Mouse (Mus musculus) midbrain, embryonic 12.5 days (tissue): ENCODE data around the gene Olfr623. TPM values are rescaled to one million over a fixed set of nuclear protein-coding genes. Genes with fewer than 3 reads are reported as not detected.

Experiments used
- ATAC-seq: fragments of 200-750 bp; cut with Nextera tagmentation; 2 replicates; pipeline ENCODE4 v1.8.0; 2017; ENCODE audit warnings: low read depth, moderate TSS enrichment, moderate library complexity; ENCODE audit not compliant: low FRiP score
- H3K27ac ChIP-seq: fragments of 300-500 bp; sonication (generic); replicated peaks from 2 replicates; pipeline ENCODE4 v1.5.1; 2016; ENCODE audit warnings: mild to moderate bottlenecking
- H3K27me3 ChIP-seq: fragments of 300-500 bp; sonication (generic); 2 replicates; pipeline ENCODE4 v1.6.1; 2016; ENCODE audit warnings: mild to moderate bottlenecking
- H3K36me3 ChIP-seq: fragments of 300-500 bp; sonication (generic); 2 replicates; pipeline ENCODE4 v1.6.1; 2016
- H3K4me1 ChIP-seq: fragments of 300-500 bp; sonication (generic); 2 replicates; pipeline ENCODE4 v1.6.1; 2016
- H3K4me2 ChIP-seq: fragments of 300-500 bp; sonication (generic); replicated peaks from 2 replicates; pipeline ENCODE4 v1.6.1; 2016; ENCODE audit warnings: mild to moderate bottlenecking, moderate library complexity
- H3K4me3 ChIP-seq: fragments of 300-500 bp; sonication (generic); 2 replicates; pipeline ENCODE4 v1.5.1; 2016; ENCODE audit warnings: mild to moderate bottlenecking
- H3K9ac ChIP-seq: fragments of 300-500 bp; sonication (generic); replicated peaks from 2 replicates; pipeline ENCODE4 v1.6.1; 2016; ENCODE audit warnings: mild to moderate bottlenecking, moderate library complexity
- H3K9me3 ChIP-seq: fragments of 300-500 bp; sonication (generic); 2 replicates; pipeline ENCODE4 v1.6.1; 2016; ENCODE audit warnings: mild to moderate bottlenecking
- WGBS: fragments of 180-500 bp; shearing (Covaris S2); methylation state at CpG from one replicate; pipeline ENCODE4 v1.1.7; 2016; 5-methylcytosine and 5-hydroxymethylcytosine counted together
- polyA plus RNA-seq: library from polyadenylated mRNA; unstranded; fragments of >200 nt; fragmentation: Nextera tagmentation; extraction: Ambion mirVana; gene quantifications from 2 replicates; pipeline ENCODE4 v1.2.1, GENCODE M21; 2016

The Olfr623 gene
- not detected in 2 replicates for polyA plus RNA-seq

GRCm38 (mm10) chr7:103663598-103663997 is at the start of gene Olfr623:
Gene Olfr623 (minus strand): TSS chr7:103663698.
- Histone ChIP-seq H3K4me3 (no peak within 1 kb of the TSS), H3K27ac (no peak within 1 kb of the TSS), H3K4me1 (no peaks in the 10 kb centered on the region), H3K9me3 (no peaks in the 10 kb centered on the region), H3K4me2 (no peak within 1 kb of the TSS), H3K9ac (no peak within 1 kb of the TSS), H3K27me3 (no peaks in the 10 kb centered on the region), H3K36me3 (no peaks in the 10 kb centered on the region)
- ATAC-seq: no peak

- 29% methylated on average over 2 of the region's 2 CpGs for WGBS
- no peaks in the 10 kb centered on the region for H3K36me3 ChIP-seq
Measured at GRCm38 (mm10) chr7:103712024-103712423, 48.5 kb upstream of the Olfr623 start.

DNA sequence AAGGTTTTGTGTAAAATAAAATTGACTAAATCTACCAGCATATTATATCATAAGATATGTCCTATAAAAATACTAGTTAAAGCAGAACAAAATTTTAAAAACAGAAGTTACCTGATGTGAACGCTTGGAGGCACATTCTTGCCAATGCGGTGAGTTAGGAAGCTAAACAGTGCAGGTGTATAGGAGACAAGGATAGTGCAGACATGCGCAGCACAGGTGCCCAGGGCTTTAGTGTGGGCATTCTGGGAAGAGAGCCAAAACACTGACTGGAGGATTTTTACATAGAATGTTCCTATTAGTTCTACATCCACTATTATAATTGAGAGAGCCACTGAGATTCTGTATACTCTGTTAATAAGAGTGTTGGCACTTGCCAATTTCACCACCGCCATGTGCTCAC is 36.0 kb upstream of the Olfr623 start:
- Histone ChIP-seq H3K4me1 (no peaks in the 10 kb centered on the region), H3K9me3 (no peaks in the 10 kb centered on the region), H3K36me3 (no peaks in the 10 kb centered on the region), H3K4me2 (no peak overlapping the region), H3K27me3 (no peaks in the 10 kb centered on the region), H3K9ac (no peak overlapping the region), H3K27ac (no peak overlapping the region), H3K4me3 (no peak overlapping the region)
- 90% methylated on average over 4 of the region's 4 CpGs for WGBS
- ATAC-seq: no peak

More at GRCm38 (mm10) chr7:103712024-103712423, 48.5 kb upstream of the Olfr623 start:
- Histone ChIP-seq H3K4me3 (no peak overlapping the region), H3K27ac (no peak overlapping the region), H3K9me3 (no peaks in the 10 kb centered on the region), H3K9ac (no peak overlapping the region), H3K4me2 (no peak overlapping the region), H3K27me3 (no peaks in the 10 kb centered on the region), H3K4me1 (no peaks in the 10 kb centered on the region)
- ATAC-seq: no peak

DNA sequence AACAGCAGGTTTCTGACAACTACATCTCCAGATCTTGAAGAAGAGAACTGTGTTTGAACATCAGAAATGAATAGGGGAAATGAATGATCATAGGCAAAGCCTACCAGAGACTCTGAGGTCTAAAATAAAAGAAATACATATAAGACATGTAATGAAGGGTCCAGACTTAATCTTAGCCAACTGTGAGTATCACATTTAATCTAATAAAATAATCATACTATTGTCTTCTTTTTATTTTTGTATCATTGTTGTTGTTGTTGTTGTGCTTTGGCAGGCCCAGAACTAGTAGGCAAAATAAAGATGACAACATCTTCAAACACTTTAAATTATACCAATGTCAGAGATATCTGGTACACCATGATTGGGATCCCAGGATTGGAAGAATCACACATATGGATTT is 18.9 kb upstream of the Olfr623 start, which contains the start of gene Olfr625-ps1:
Gene Olfr625-ps1, plus strand, starts transcription at position 301 of the 400 bp plus-strand sequence.
- Histone ChIP-seq H3K4me3 (no peak within 1 kb of the TSS), H3K9me3 (no peaks in the 10 kb centered on the region), H3K4me1 (no peaks in the 10 kb centered on the region), H3K4me2 (no peak within 1 kb of the TSS), H3K36me3 (no peaks in the 10 kb centered on the region), H3K9ac (no peak within 1 kb of the TSS), H3K27me3 (no peaks in the 10 kb centered on the region), H3K27ac (no peak within 1 kb of the TSS)
- ATAC-seq: no peak

- no peaks in the 10 kb centered on the region for H3K27me3 ChIP-seq
- H3K9me3 ChIP-seq: no peaks in the 10 kb centered on the region
- no peak for ATAC-seq
- no peak within 1 kb of the TSS for H3K9ac ChIP-seq
- no peak within 1 kb of the TSS for H3K4me2 ChIP-seq
- H3K4me1 ChIP-seq: no peaks in the 10 kb centered on the region
- no peak within 1 kb of the TSS for H3K27ac ChIP-seq
- no peaks in the 10 kb centered on the region for H3K36me3 ChIP-seq
- 95% methylated on average over 2 of the region's 2 CpGs for WGBS
- H3K4me3 ChIP-seq: no peak within 1 kb of the TSS
Measured at GRCm38 (mm10) chr7:103671091-103671490, 7.6 kb upstream of the Olfr623 start, which contains the start of gene Olfr624. Gene Olfr624 (minus strand): TSS chr7:103671191.

- WGBS: 90% methylated on average over 4 of the region's 4 CpGs
- H3K4me3 ChIP-seq: no peak overlapping the region
- no peaks in the 10 kb centered on the region for H3K9me3 ChIP-seq
- H3K4me2 ChIP-seq: no peak overlapping the region
- no peak overlapping the region for H3K9ac ChIP-seq
- no peaks in the 10 kb centered on the region for H3K27me3 ChIP-seq
- no peak overlapping the region for H3K27ac ChIP-seq
- H3K4me1 ChIP-seq: no peaks in the 10 kb centered on the region
- ATAC-seq: no peak
- no peaks in the 10 kb centered on the region for H3K36me3 ChIP-seq
Measured at GRCm38 (mm10) chr7:103644070-103644469, 19.4 kb downstream of the Olfr623 start.

GRCm38 (mm10) chr7:103642602-103643001 is 20.9 kb downstream of the Olfr623 start, which contains the start of gene Olfr622:
Gene Olfr622 (minus strand): TSS chr7:103642702.
- H3K9me3 ChIP-seq: no peaks in the 10 kb centered on the region
- 83% methylated on average over 1 of the region's 1 CpGs for WGBS
- no peaks in the 10 kb centered on the region for H3K27me3 ChIP-seq
- H3K4me1 ChIP-seq: no peaks in the 10 kb centered on the region
- no peak within 1 kb of the TSS for H3K27ac ChIP-seq
- no peak for ATAC-seq
- H3K9ac ChIP-seq: no peak within 1 kb of the TSS
- no peak within 1 kb of the TSS for H3K4me2 ChIP-seq
- H3K4me3 ChIP-seq: no peak within 1 kb of the TSS
- no peaks in the 10 kb centered on the region for H3K36me3 ChIP-seq

- Histone ChIP-seq H3K9ac (no peak overlapping the region), H3K4me1 (no peaks in the 10 kb centered on the region), H3K4me2 (no peak overlapping the region), H3K4me3 (no peak overlapping the region), H3K9me3 (no peaks in the 10 kb centered on the region), H3K36me3 (no peaks in the 10 kb centered on the region), H3K27me3 (no peaks in the 10 kb centered on the region), H3K27ac (no peak overlapping the region)
- no peak for ATAC-seq
Measured at GRCm38 (mm10) chr7:103636795-103637194, 26.7 kb downstream of the Olfr623 start.

DNA sequence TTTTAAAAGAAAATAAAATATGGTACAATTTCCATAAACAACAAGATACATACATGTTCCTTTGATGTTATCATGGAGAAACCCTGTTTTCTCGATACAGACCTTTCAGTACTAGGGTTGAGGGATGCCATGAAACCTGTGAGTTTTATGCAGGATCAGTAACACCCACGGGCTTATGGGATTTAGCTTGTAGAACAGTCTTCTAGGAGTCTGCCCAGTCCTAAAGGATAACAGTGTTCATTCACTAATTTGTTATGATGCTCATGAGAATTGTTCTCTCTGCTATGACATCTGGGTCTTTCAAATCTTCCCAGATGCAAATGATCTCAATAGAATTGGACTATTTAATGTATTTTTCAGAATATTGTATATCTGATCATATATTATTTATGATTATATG is 51.1 kb downstream of the Olfr623 start, which contains the start of gene Olfr620:
Gene Olfr620, minus strand, starts transcription at position 101 of the 400 bp plus-strand sequence.
- no peaks in the 10 kb centered on the region for H3K9me3 ChIP-seq
- no peak within 1 kb of the TSS for H3K27ac ChIP-seq
- H3K27me3 ChIP-seq: no peaks in the 10 kb centered on the region
- H3K4me3 ChIP-seq: no peak within 1 kb of the TSS
- no peaks in the 10 kb centered on the region for H3K4me1 ChIP-seq
- 72% methylated on average over 2 of the region's 2 CpGs for WGBS
- ATAC-seq: no peak
- no peak within 1 kb of the TSS for H3K4me2 ChIP-seq
- no peaks in the 10 kb centered on the region for H3K36me3 ChIP-seq
- H3K9ac ChIP-seq: no peak within 1 kb of the TSS

Other genes starting within 250 kb of the Olfr623 start
- gene Usp17lc, start 248.6 kb downstream of the Olfr623 start, polyA plus RNA-seq: not detected in 2 replicates
- gene Olfr605, start 218.3 kb downstream of the Olfr623 start, polyA plus RNA-seq: not detected in 2 replicates
- gene Olfr606, start 214.7 kb downstream of the Olfr623 start, polyA plus RNA-seq: not detected in 2 replicates
- not detected in 2 replicates for gene Olfr607, start 199.5 kb downstream of the Olfr623 start, polyA plus RNA-seq
- gene Olfr608, start 193.8 kb downstream of the Olfr623 start, polyA plus RNA-seq: not detected in 2 replicates
- gene Olfr609, start 165.6 kb downstream of the Olfr623 start, polyA plus RNA-seq: not detected in 2 replicates
- gene Olfr610, start 151.6 kb downstream of the Olfr623 start, polyA plus RNA-seq: not detected in 2 replicates
- not detected in 2 replicates for gene Olfr611, start 142.9 kb downstream of the Olfr623 start, polyA plus RNA-seq
- gene Olfr612, start 121.0 kb downstream of the Olfr623 start, polyA plus RNA-seq: not detected in 2 replicates
- not detected in 2 replicates for gene Olfr613, start 115.6 kb downstream of the Olfr623 start, polyA plus RNA-seq
- not detected in 2 replicates for gene Olfr615, start 107.6 kb downstream of the Olfr623 start, polyA plus RNA-seq
- not detected in 2 replicates for gene Olfr616, start 94.6 kb downstream of the Olfr623 start, polyA plus RNA-seq
- not detected in 2 replicates for gene Olfr617, start 90.6 kb downstream of the Olfr623 start, polyA plus RNA-seq
- gene Olfr618, start 73.6 kb downstream of the Olfr623 start, polyA plus RNA-seq: not detected in 2 replicates
- not detected in 2 replicates for gene Olfr619, start 63.1 kb downstream of the Olfr623 start, polyA plus RNA-seq
- not detected in 2 replicates for gene Olfr620, start 51.2 kb downstream of the Olfr623 start, polyA plus RNA-seq
- gene Olfr622, start 21.0 kb downstream of the Olfr623 start, polyA plus RNA-seq: not detected in 2 replicates
- gene Olfr624, start 7.5 kb upstream of the Olfr623 start, polyA plus RNA-seq: not detected in 2 replicates
- not detected in 2 replicates for gene Olfr625-ps1, start 19.0 kb upstream of the Olfr623 start, polyA plus RNA-seq
- gene Olfr243, start 51.0 kb upstream of the Olfr623 start, polyA plus RNA-seq: not detected in 2 replicates
- gene Olfr628, start 66.7 kb upstream of the Olfr623 start, polyA plus RNA-seq: not detected in 2 replicates
- gene Olfr629, start 81.2 kb upstream of the Olfr623 start, polyA plus RNA-seq: not detected in 2 replicates
- not detected in 2 replicates for gene Olfr630, start 93.6 kb upstream of the Olfr623 start, polyA plus RNA-seq
- not detected in 2 replicates for gene Olfr69, start 107.9 kb upstream of the Olfr623 start, polyA plus RNA-seq
- not detected in 2 replicates for gene Olfr68, start 116.0 kb upstream of the Olfr623 start, polyA plus RNA-seq
- not detected in 2 replicates for gene Olfr67, start 128.1 kb upstream of the Olfr623 start, polyA plus RNA-seq
- 769 and 928 TPM in 2 replicates for gene Hbb-bt, start 150.3 kb upstream of the Olfr623 start, polyA plus RNA-seq
- 643 and 809 TPM in 2 replicates for gene Hbb-bs, start 164.4 kb upstream of the Olfr623 start, polyA plus RNA-seq
- gene Hbb-bh2, start 176.8 kb upstream of the Olfr623 start, polyA plus RNA-seq: not detected in 2 replicates
- gene Hbb-bh1, start 179.5 kb upstream of the Olfr623 start, polyA plus RNA-seq: 623 and 675 TPM in 2 replicates
- 8,301 and 9,167 TPM in 2 replicates for gene Hbb-y, start 189.5 kb upstream of the Olfr623 start, polyA plus RNA-seq
- not detected in 2 replicates for gene Olfr66, start 222.6 kb upstream of the Olfr623 start, polyA plus RNA-seq
- gene Olfr64, start 230.8 kb upstream of the Olfr623 start, polyA plus RNA-seq: not detected in 2 replicates
- gene Olfr65, start 239.8 kb upstream of the Olfr623 start, polyA plus RNA-seq: not detected in 2 replicates